Mouse (Mus musculus) urinary bladder, postnatal 36 days (tissue): ENCODE results near the gene Dram2.
"Not testable (repeated sequence)": the region's sequence is repeated elsewhere in the genome, so short reads cannot be mapped to it uniquely, and the experiment has no call there.

Source experiments
- DNase-seq, 2 experiments: peaks; one replicate each; pipeline ENCODE4 v3.0.0; 2022; ENCODE audit warnings: low spot score in 2 of 2, mixed read lengths in 1 of 2

Dram2 gene

GRCm38 (mm10) chr3:106547171-106547923, at the start of gene Dram2, which contains the start of gene Cept1:
TSS of gene Dram2 (plus strand) at chr3:106547798.
TSS of gene Cept1 (minus strand) at chr3:106547802.
- DNase-seq: peak; percentile 90

- DNase-seq: no peak
These were observed 47.1 kb upstream of the Dram2 start for GRCm38 (mm10) chr3:106500510-106500909.

- no peak for DNase-seq
These were observed 44.7 kb upstream of the Dram2 start for GRCm38 (mm10) chr3:106502892-106503291.

GRCm38 (mm10) chr3:106510669-106511068, 36.9 kb upstream of the Dram2 start:
- no peak for DNase-seq

GRCm38 (mm10) chr3:106515016-106515415, 32.6 kb upstream of the Dram2 start:
- peak; percentile 20 to 44 for DNase-seq

GRCm38 (mm10) chr3:106522730-106523129, 24.9 kb upstream of the Dram2 start:
- no peak for DNase-seq

- DNase-seq: no peak
These were observed 21.2 kb upstream of the Dram2 start for GRCm38 (mm10) chr3:106526411-106526810.

GRCm38 (mm10) chr3:106528032-106528431, 19.6 kb upstream of the Dram2 start:
- DNase-seq: no peak

GRCm38 (mm10) chr3:106533277-106533676, 14.3 kb upstream of the Dram2 start:
- no peak for DNase-seq

- no peak for DNase-seq
These were observed 2.8 kb upstream of the Dram2 start for GRCm38 (mm10) chr3:106544721-106545316.

GRCm38 (mm10) chr3:106547924-106548539, 434 bp downstream of the Dram2 start:
- DNase-seq: no peak

GRCm38 (mm10) chr3:106548971-106549370, 1.4 kb downstream of the Dram2 start:
- no peak for DNase-seq

GRCm38 (mm10) chr3:106553411-106553810, 5.8 kb downstream of the Dram2 start:
- DNase-seq: no peak

- DNase-seq: no peak
These were observed 8.2 kb downstream of the Dram2 start for GRCm38 (mm10) chr3:106555743-106556250.

GRCm38 (mm10) chr3:106558271-106558670, 10.7 kb downstream of the Dram2 start:
- no peak for DNase-seq

GRCm38 (mm10) chr3:106565876-106566275, 18.3 kb downstream of the Dram2 start:
- DNase-seq: no peak

GRCm38 (mm10) chr3:106573191-106573590, 25.6 kb downstream of the Dram2 start:
- no peak for DNase-seq

- no peak for DNase-seq
These were observed 31.7 kb downstream of the Dram2 start for GRCm38 (mm10) chr3:106579296-106579695.

- not testable (repeated sequence) for DNase-seq
These were observed 46.0 kb downstream of the Dram2 start for GRCm38 (mm10) chr3:106593631-106594030.

GRCm38 (mm10) chr3:106618103-106618502, 70.5 kb downstream of the Dram2 start:
- DNase-seq: no peak
